Mouse (Mus musculus) MEL (cell line): Measurements from ENCODE around the gene Gm49776. TPM values are rescaled to one million over a fixed set of nuclear protein-coding genes. Genes with fewer than 3 reads are reported as not detected.

Experiments
- DNase-seq: peaks from one replicate; pipeline ENCODE4 v3.0.0; 2011; ENCODE audit warnings: low read depth, low spot score
- H3K27ac ChIP-seq: 2 replicates; pipeline ENCODE4 v1.5.1; 2012; ENCODE audit warnings: low read depth, mild to moderate bottlenecking, control low read depth, low read length, moderate library complexity; ENCODE audit not compliant: control insufficient read depth
- H3K27me3 ChIP-seq, 2 experiments: fragments of 150-350 bp in 1 of 2; sonication (generic) in 1 of 2; 2 replicates each; pipeline ENCODE4 v1.6.1; 2012; ENCODE audit warnings: low read length in 2 of 2, mild to moderate bottlenecking in 2 of 2, improper control_type of control experiment in 1 of 2, moderate library complexity in 1 of 2; ENCODE audit not compliant: insufficient read depth in 2 of 2, control insufficient read depth in 1 of 2
- H3K36me3 ChIP-seq, 2 experiments: 2 replicates each; pipeline ENCODE4 v1.6.1; 2012 to 2014; ENCODE audit warnings: low read length in 2 of 2, improper control_type of control experiment in 1 of 2, inconsistent platforms in 1 of 2, mild to moderate bottlenecking in 1 of 2; ENCODE audit not compliant: insufficient read depth in 2 of 2, control insufficient read depth in 1 of 2
- H3K4me1 ChIP-seq, 2 experiments: fragments of 150-350 bp in 1 of 2; sonication (generic) in 1 of 2; 2 replicates each; pipeline ENCODE4 v1.6.1; 2012; ENCODE audit warnings: low read length in 2 of 2, improper control_type of control experiment in 1 of 2, mild to moderate bottlenecking in 1 of 2; ENCODE audit not compliant: insufficient read depth in 2 of 2, control insufficient read depth in 1 of 2
- H3K4me3 ChIP-seq, 2 experiments: fragments of 150-350 bp in 1 of 2; sonication (generic) in 1 of 2; 2 replicates each; pipeline ENCODE4 v1.5.1; 2012; ENCODE audit warnings: low read depth in 2 of 2, low read length in 2 of 2, mild to moderate bottlenecking in 2 of 2, moderate library complexity in 2 of 2, control low read depth in 1 of 2, improper control_type of control experiment in 1 of 2; ENCODE audit not compliant: control insufficient read depth in 1 of 2, insufficient read depth in 1 of 2
- H3K79me2 ChIP-seq: 2 replicates; pipeline ENCODE4 v1.6.1; 2012; ENCODE audit warnings: mild to moderate bottlenecking, low read length, moderate library complexity; ENCODE audit not compliant: control insufficient read depth, poor library complexity, insufficient read depth
- H3K9ac ChIP-seq: 2 replicates; pipeline ENCODE4 v1.6.1; 2012; ENCODE audit warnings: low read depth, mild to moderate bottlenecking, control low read depth, low read length, moderate library complexity; ENCODE audit not compliant: control insufficient read depth, poor library complexity, severe bottlenecking
- H3K9me3 ChIP-seq: fragments of 150-350 bp; sonication (generic); replicated peaks from 2 replicates; pipeline ENCODE4 v1.6.1; 2012; ENCODE audit warnings: mild to moderate bottlenecking, low read length, improper control_type of control experiment, moderate library complexity; ENCODE audit not compliant: insufficient read depth
- CHD1 ChIP-seq: IDR thresholded peaks from 2 replicates; pipeline ENCODE4 v1.6.1; 2012; ENCODE audit warnings: low read depth, mild to moderate bottlenecking, inconsistent platforms, low read length, improper control_type of control experiment
- CHD2 ChIP-seq: IDR thresholded peaks from 2 replicates; pipeline ENCODE4 v1.6.1; 2011; ENCODE audit warnings: low read length, improper control_type of control experiment
- EP300 ChIP-seq, 2 experiments: IDR thresholded peaks; 2 replicates each; pipeline ENCODE4 v1.6.1; 2011; ENCODE audit warnings: improper control_type of control experiment in 2 of 2, low read length in 2 of 2, low read depth in 1 of 2, mild to moderate bottlenecking in 1 of 2
- ETS1 ChIP-seq: IDR thresholded peaks from 2 replicates; pipeline ENCODE4 v1.6.1; 2012; ENCODE audit warnings: low read depth, mild to moderate bottlenecking, inconsistent platforms, low read length, improper control_type of control experiment, moderate library complexity
- HCFC1 ChIP-seq: IDR thresholded peaks from 2 replicates; pipeline ENCODE4 v1.6.1; 2012; ENCODE audit warnings: low read depth, mild to moderate bottlenecking, inconsistent platforms, low read length, improper control_type of control experiment, moderate library complexity
- JUND ChIP-seq: IDR thresholded peaks from 2 replicates; pipeline ENCODE4 v1.6.1; 2011; ENCODE audit warnings: low read depth, mild to moderate bottlenecking, improper control_type of control experiment, low read length
- MAX ChIP-seq: IDR thresholded peaks from 2 replicates; pipeline ENCODE4 v1.6.1; 2011; ENCODE audit warnings: low read length, improper control_type of control experiment
- MAZ ChIP-seq: IDR thresholded peaks from 2 replicates; pipeline ENCODE4 v1.6.1; 2012; ENCODE audit warnings: low read depth, mild to moderate bottlenecking, inconsistent platforms, low read length, improper control_type of control experiment
- MYB ChIP-seq: IDR thresholded peaks from 2 replicates; pipeline ENCODE4 v1.6.1; 2011; ENCODE audit warnings: mild to moderate bottlenecking, low read depth, low read length, improper control_type of control experiment
- MYC ChIP-seq: IDR thresholded peaks from 2 replicates; pipeline ENCODE4 v1.6.1; 2011; ENCODE audit warnings: low read depth, mild to moderate bottlenecking, low read length, improper control_type of control experiment, moderate library complexity
- NELFE ChIP-seq: IDR thresholded peaks from 2 replicates; pipeline ENCODE4 v1.6.1; 2011; ENCODE audit warnings: low read depth, low read length, improper control_type of control experiment
- NRF1 ChIP-seq: IDR thresholded peaks from 2 replicates; pipeline ENCODE4 v1.6.1; 2014; ENCODE audit warnings: low read depth, mild to moderate bottlenecking, inconsistent platforms, low read length, improper control_type of control experiment, moderate library complexity; ENCODE audit not compliant: poor library complexity, insufficient read depth, severe bottlenecking
- POLR2A ChIP-seq, 2 experiments: IDR thresholded peaks; 2 replicates each; pipeline ENCODE4 v1.6.1; 2011 to 2012; ENCODE audit warnings: low read length in 2 of 2, mild to moderate bottlenecking in 2 of 2, control low read depth in 1 of 2, improper control_type of control experiment in 1 of 2, low read depth in 1 of 2, moderate library complexity in 1 of 2; ENCODE audit not compliant: control insufficient read depth in 1 of 2, insufficient read depth in 1 of 2, poor library complexity in 1 of 2
- POLR2AphosphoS2 ChIP-seq: IDR thresholded peaks from 2 replicates; pipeline ENCODE4 v1.6.1; 2011; ENCODE audit warnings: low read length, improper control_type of control experiment
- RAD21 ChIP-seq: IDR thresholded peaks from 2 replicates; pipeline ENCODE4 v1.6.1; 2011; ENCODE audit warnings: mild to moderate bottlenecking, low read depth, low read length, improper control_type of control experiment
- SIN3A ChIP-seq: IDR thresholded peaks from 2 replicates; pipeline ENCODE4 v1.6.1; 2012; ENCODE audit warnings: low read length, improper control_type of control experiment, inconsistent platforms
- TBP ChIP-seq: IDR thresholded peaks from 2 replicates; pipeline ENCODE4 v1.8.0; 2011; ENCODE audit warnings: low read depth, low read length, improper control_type of control experiment
- TCF12 ChIP-seq: IDR thresholded peaks from 2 replicates; pipeline ENCODE4 v1.6.1; 2014; ENCODE audit warnings: low read depth, mild to moderate bottlenecking, inconsistent platforms, low read length, improper control_type of control experiment, moderate library complexity
- USF1 ChIP-seq: IDR thresholded peaks from 2 replicates; pipeline ENCODE4 v1.6.1; 2014; ENCODE audit warnings: low read depth, mild to moderate bottlenecking, inconsistent platforms, low read length, improper control_type of control experiment, moderate library complexity
- USF2 ChIP-seq, 2 experiments: IDR thresholded peaks; 2 replicates each; pipeline ENCODE4 v1.6.1; 2011 to 2012; ENCODE audit warnings: improper control_type of control experiment in 2 of 2, low read length in 2 of 2, borderline replicate concordance in 1 of 2, inconsistent platforms in 1 of 2, low read depth in 1 of 2, mild to moderate bottlenecking in 1 of 2; ENCODE audit not compliant: insufficient read depth in 1 of 2
- ZC3H11A ChIP-seq: IDR thresholded peaks from 2 replicates; pipeline ENCODE4 v1.6.1; 2012; ENCODE audit warnings: low read depth, mild to moderate bottlenecking, inconsistent platforms, low read length, improper control_type of control experiment
- ZKSCAN1 ChIP-seq: IDR thresholded peaks from 2 replicates; pipeline ENCODE4 v1.6.1; 2012; ENCODE audit warnings: low read depth, mild to moderate bottlenecking, inconsistent platforms, low read length, improper control_type of control experiment, moderate library complexity
- ZMIZ1 ChIP-seq: IDR thresholded peaks from 2 replicates; pipeline ENCODE4 v1.6.1; 2012; ENCODE audit warnings: low read depth, mild to moderate bottlenecking, inconsistent platforms, low read length, improper control_type of control experiment, moderate library complexity
- polyA plus RNA-seq, 2 experiments: library from polyadenylated mRNA; stranded (reverse) in 1 of 2; unstranded in 1 of 2; fragments of >175 nt in 1 of 2; fragments of >200 nt in 1 of 2; gene quantifications; 2 replicates each; pipeline versions ENCODE4 v1.2.1 to v1.2.4; 2012; ENCODE audit warnings: low replicate concordance in 2 of 2, low read depth in 1 of 2; ENCODE audit not compliant: insufficient read length in 2 of 2, insufficient read depth in 1 of 2, missing spikeins in 1 of 2
- total RNA-seq: library from RNA; depleted of rRNA; stranded (reverse); fragments of 300-350 nt; gene quantifications from 2 replicates; pipeline ENCODE4 v1.2.3, GENCODE M21; 2012

The Gm49776 gene
- total and polyA plus RNA-seq, 3 experiments = 0.77 to 32.7 TPM; not detected in 1

GRCm38 (mm10) chr16:18250231-18250630, 7.9 kb downstream of the Gm49776 start:
- Histone ChIP-seq H3K9me3 (no peaks in the 10 kb centered on the region), H3K4me3 (peak overlapping the region; percentile 53 to 94), H3K79me2 (peaks cover 57% of the 10 kb centered on the region), H3K36me3 (peaks cover 32 to 40% of the 10 kb centered on the region in 2 experiments), H3K27ac (peak overlapping the region; percentile 88), H3K9ac (peak overlapping the region; percentile 93), H3K27me3 (no peaks in the 10 kb centered on the region), H3K4me1 (peaks cover 4 to 18% of the 10 kb centered on the region in 2 experiments; a peak in 3 of 4 replicates)
- TF ChIP-seq TCF12 (no peak), MAX (no peak), ZMIZ1 (peak; percentile 41; the same call in 1 of the 2 replicates), POLR2A (IDR thresholded peaks at IDR 0.05; ENCODE audit: control insufficient read depth in 1 of 2, insufficient read depth in 1 of 2, low read depth in 1 of 2, low read length in 2 of 2, poor library complexity in 1 of 2) (peak in 1 of 2 experiments; percentile 36; a peak in 1 of 4 replicates)
- DNase-seq = peak; percentile 32

GRCm38 (mm10) chr16:18249364-18249967, 8.7 kb downstream of the Gm49776 start:
- peak; percentile 64 for TF ChIP-seq ETS1
- no peak for TF ChIP-seq ZMIZ1
- TF ChIP-seq CHD2 = no peak
- TF ChIP-seq EP300 (IDR thresholded peaks at IDR 0.05; ENCODE audit: low read depth in 1 of 2, low read length in 2 of 2) = no peak
- no peak for TF ChIP-seq MYB
- TF ChIP-seq POLR2AphosphoS2 = peak; percentile 82
- TF ChIP-seq POLR2A (IDR thresholded peaks at IDR 0.05; ENCODE audit: control insufficient read depth in 1 of 2, insufficient read depth in 1 of 2, low read depth in 1 of 2, low read length in 2 of 2, poor library complexity in 1 of 2) = peak in 1 of 2 experiments; percentile 11; a peak in 1 of 4 replicates
- no peak for TF ChIP-seq NELFE
- TF ChIP-seq HCFC1 = peak; percentile 61; the same call in 1 of the 2 replicates
- TF ChIP-seq ZKSCAN1 = peak; percentile 87
- peak; percentile 24; the same call in 1 of the 2 replicates for TF ChIP-seq TBP
- TF ChIP-seq ZC3H11A = no peak
- TF ChIP-seq MYC = no peak
- TF ChIP-seq USF2 (IDR thresholded peaks at IDR 0.05; ENCODE audit: borderline replicate concordance in 1 of 2, insufficient read depth in 1 of 2, low read depth in 1 of 2, low read length in 2 of 2) = no peak
- no peak for TF ChIP-seq RAD21
- no peak for TF ChIP-seq JUND
- peak; percentile 49 for TF ChIP-seq SIN3A
- TF ChIP-seq TCF12 = 0 out of 2 replicates have a peak, but pooled peaks have one; percentile 10
- 0 out of 2 replicates have a peak, but pooled peaks have one; percentile 21 for TF ChIP-seq CHD1
- TF ChIP-seq USF1 = no peak
- no peak for TF ChIP-seq NRF1
- TF ChIP-seq MAZ = no peak
- H3K36me3 ChIP-seq = peaks cover 38 to 44% of the 10 kb centered on the region in 2 experiments
- peak overlapping the region; percentile 53 to 94 for H3K4me3 ChIP-seq
- peak overlapping the region; percentile 88 for H3K27ac ChIP-seq
- no peaks in the 10 kb centered on the region for H3K27me3 ChIP-seq
- peak; percentile 90 for DNase-seq
- H3K9me3 ChIP-seq = no peaks in the 10 kb centered on the region
- peaks cover 4 to 18% of the 10 kb centered on the region in 2 experiments; a peak in 3 of 4 replicates for H3K4me1 ChIP-seq
- peaks cover 62% of the 10 kb centered on the region for H3K79me2 ChIP-seq
- peak overlapping the region; percentile 93 for H3K9ac ChIP-seq
